Mouse (Mus musculus) thymus, postnatal 25 days (tissue): Measurements from ENCODE around the gene Pcx.

ENCODE experiments used
- DNase-seq: peaks from one replicate; pipeline ENCODE4 v3.0.0; 2022

The Pcx gene

DNA sequence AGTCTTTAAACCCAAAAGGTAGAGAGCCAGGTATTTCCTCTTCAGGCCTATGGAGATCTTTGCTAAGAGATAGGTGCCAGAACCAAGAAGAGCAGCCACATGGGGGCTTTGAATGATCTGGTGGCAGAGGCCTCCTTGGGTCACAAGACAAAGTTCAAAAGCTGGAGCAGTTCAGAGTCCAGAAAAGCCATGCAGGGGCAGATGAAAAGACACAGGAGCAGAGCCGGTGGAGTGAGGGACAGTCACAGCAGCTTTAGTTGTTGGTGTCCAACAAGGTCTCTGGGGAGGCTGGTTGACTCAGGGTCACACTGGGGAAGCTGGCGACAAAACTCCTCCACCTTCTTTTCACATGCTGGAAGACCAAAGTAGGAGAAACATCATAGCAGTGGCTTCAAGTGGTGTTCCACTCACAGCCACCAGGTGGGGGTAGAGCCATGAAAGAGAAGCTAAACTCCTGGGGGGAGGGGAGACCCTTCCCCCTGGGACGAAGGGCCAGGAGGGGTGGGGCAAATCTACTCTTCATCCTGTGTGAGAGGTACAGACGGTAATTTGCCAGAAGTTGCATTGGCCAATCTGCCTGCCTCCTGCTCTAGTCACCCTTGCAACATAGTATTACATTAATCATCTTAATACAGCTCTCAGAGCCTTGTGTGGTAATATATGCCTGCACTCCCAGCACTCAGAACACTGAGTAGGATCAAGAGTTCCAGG is 12.9 kb upstream of the Pcx start:
- peak; percentile 59 for DNase-seq

DNA sequence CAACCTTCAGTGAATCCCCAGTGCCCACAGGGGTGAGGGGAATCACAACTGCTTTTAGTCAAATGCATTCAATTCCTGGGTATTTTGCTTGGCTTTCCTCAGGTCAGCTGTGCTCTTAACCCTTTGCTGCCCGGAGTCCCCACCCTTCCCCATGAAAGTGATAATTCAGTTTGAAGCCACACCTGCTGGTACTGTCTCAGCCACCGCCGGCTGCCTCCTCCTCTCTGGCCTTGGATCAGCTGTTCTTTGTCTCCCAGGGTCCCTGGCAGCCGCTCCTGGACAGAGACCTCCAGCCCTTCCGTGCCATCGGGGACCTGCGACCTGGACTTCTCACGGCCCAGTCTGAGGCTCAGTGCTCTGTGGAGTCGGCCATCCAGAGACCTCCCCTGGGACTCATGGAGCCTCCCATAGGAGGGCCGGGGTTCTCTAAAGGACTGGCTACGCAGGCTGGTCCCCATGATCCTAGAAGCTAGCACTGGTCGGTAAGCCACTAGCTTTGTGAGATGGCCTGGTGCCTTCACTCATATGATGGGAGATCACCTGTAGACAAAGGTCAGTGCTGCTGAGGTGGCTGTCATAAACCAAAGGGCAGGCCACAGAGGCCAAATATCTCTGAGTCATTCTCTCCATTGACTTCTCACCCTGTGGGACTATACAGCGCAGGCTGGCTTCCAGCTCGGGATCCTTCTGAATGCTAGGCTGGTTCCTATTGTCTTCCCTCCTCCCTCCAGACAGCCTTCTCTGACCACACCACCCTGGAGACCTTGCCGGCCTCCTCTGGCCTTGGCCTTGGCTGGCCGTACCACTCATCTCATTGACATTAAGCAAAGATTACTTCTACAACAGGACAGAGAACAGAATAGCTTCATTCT is 12.0 kb upstream of the Pcx start, which contains the start of gene 2010003K11Rik:
Gene 2010003K11Rik (minus strand): TSS at position 522 of the 872 bp plus-strand sequence.
- DNase-seq, result no peak

DNA sequence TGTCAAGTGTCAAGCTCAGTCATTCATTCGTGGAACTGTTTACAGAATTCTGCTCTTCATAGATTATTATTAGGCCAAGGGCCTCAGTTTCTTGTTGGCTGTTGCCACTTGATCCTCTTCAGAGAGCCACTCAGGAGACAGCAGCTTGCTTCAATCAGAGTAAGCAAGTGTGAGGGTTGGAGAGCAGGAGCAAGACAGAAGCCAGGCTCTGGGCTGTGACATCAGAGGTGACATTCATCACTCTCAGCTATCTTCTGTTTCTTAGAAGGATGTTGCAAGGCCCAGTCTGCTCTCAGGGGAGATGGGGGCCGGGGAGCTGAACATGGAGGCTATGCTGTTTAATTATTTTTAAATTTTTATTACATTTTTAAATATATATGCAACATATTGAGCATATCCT is 7.6 kb upstream of the Pcx start:
- no peak for DNase-seq

DNA sequence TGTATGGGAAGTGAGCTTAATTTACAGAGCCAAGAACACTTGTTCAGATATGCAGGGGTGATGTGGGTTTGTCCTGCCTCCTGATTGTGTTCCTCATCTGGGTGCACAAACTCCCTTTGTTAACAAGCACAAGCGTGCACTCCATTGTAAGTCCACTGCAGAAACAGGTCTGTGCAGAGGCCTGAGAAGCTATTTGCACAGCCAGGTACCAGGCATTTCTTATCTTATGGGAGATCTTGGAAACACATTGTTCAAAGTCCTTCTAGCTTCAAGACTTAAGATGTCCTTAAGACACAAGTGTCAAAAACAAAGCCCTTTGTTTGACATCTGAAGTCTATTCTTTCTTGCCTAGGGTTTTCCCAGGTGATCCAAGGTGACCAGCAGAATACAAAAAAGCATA is 5.4 kb upstream of the Pcx start:
- DNase-seq, result no peak

DNA sequence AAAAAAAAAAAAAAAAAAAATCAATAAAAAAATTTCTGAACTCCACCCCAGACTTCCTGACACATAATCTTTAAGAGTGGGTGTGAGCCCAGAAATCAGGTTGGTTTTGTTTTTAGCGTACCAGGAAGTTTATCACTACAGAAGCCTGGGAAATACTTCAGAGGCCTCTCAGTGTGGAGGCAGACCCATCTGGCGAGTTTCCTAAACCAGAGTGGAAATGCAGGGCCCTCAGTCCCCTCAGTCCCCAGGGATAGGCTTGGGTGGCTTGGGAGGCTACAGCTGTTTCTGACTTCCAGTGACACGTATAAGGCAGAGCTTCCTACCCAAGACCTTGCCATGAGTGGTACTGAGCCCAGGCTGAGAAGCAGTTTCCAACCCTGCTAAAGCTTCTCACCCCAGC is 2.5 kb upstream of the Pcx start:
- DNase-seq, result no peak

DNA sequence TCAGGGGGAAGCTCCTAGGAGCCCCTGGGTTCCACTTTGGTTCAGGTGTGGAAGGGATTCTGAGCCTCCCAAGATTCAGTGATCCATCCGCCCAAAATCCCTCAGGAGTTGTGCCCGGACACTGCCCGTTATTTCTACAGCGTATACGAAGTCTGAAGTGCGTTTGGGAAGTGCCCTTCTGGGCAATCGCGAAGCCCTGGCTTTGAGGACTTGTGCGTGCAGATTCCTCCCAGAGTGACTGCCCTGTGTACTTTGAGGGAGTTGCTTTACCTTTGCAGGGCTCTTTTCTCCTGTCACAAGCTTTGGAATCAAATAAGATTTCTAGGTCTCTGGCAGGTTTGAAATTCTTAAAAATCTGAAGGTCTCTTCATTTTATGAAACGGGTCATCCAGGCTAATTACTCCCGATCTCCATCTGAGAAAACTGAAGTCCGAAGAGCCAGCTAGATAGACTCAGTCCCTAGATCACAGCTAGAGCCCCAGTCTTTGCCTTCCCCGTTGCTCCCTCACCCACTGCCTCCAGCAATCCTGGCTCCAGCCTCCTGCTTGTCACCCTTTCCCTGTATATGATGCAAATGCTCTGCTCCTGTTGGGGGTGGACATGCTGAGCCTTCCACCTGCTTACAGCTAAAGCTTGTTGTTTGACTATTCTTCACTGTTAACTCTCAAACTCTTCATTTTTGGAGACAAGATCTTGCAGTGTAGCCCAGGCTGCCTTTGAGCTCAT is 1.0 kb downstream of the Pcx start:
- DNase-seq, result no peak

DNA sequence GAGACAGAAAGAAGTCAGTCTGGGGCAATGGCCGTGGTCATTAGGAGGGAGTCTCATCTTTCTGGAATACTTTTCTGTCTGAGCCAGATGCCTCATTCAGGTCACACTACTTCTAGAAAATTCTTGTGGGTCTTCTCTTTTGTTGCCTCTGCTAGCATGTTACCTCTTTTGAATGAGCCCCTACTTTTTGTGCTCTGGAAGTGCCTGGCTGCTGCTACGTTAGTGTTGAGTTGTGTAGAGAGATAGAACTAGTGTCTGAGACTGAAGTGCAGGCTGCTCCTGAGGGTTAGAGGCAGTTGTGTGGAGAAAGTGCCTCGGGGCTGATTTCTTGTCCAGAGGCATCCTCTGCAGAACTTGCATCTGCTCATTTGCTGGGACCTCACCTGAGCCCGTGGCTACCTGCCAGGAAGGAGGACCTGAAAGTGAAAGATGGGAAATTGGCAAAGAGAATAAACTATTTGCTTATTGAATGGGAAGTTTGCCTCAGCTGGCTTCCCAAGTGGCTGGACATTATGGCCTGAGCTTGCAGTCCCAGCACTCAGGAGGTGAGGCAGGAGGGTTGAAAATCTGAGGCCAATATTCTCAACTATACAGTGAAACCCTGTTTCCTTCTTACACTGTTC is 3.1 kb downstream of the Pcx start:
- no peak for DNase-seq

DNA sequence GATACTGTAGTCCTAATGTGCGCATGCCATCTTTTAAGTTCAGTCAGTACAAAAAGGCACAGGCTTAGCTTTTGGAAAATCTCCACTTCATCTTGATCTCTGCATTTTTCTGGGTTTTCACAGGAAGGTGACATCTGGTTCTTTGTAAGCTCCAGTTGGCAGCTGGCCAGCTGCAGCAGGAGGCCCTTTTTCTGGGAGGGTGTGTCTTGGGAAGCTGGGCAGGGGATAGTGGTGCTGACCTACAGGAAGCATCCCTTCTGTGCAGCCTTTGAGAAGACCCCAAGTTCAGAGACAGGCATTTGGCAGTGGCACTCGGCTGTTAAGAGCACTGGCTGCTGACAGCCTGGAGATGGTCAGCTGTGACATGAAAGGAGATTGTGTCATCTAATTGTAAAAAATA is 5.5 kb downstream of the Pcx start:
- DNase-seq, result no peak

DNA sequence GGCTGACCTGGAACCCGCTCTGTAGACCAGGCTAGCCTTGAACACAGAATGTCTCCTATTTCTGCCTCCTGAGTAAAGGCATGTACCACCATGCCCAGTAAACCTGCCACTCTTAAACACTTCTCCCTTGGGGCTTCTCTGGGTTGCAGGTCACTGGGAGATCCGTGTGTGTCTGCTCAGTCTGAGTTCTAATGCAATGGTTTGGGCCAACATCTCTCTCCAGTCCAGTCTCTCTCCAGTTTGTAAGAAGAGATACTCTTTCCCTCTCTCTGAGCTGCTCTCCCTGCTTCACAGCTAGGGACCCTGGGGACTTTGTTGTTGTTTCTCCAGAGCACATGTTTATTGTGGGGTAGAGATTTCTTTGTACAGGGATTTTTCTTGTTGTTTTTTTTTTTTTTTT is 6.0 kb downstream of the Pcx start:
- DNase-seq, result no peak

DNA sequence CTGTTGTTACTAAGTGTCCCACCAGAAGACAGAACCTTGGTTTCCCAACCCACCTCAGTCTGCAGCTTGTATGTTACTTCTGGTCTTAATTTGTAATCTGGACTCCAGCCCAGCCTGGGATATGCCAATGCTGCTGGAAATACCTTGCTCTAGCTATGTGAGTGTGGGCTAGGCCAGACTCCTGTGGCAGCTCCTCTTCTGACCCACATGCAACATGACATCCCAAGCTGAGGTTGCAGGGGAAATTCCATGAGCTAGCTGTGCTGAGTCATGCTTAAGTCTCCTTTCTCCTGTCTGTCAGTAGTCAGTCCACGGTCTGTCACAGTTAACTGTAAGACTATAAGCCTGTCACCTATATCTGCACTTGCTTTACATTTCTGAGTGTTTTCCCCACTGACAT is 7.2 kb downstream of the Pcx start:
- DNase-seq, result no peak

DNA sequence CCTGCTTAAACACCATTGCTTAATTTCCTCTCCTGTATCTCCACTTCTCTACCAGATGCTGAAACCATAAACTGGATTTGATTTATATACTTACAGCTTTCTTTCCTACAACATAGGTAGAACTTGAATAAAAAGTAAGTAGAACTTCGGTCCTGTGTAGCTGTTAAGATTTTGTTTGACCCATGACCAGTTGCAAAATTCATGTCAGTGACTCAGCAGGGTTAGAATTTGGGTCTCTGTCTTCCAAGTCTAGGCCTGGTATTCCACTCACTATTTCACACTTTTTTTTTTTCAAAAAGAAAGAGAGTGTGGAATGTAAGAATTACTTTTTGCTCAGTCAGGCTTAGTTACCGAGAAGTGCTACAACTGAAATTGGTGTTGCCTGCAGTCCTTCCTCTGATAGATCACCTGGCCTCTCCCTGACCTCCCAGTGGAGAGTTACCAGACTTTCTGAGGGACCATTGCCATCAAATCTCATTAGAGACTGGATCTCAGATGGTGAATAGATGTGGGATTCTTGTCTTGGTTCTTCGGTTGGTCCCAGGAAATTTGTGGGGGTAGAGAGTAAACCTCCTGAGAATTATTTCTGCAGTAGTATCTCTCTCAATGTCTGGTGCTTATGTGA is 11.3 kb downstream of the Pcx start:
- no peak for DNase-seq

DNA sequence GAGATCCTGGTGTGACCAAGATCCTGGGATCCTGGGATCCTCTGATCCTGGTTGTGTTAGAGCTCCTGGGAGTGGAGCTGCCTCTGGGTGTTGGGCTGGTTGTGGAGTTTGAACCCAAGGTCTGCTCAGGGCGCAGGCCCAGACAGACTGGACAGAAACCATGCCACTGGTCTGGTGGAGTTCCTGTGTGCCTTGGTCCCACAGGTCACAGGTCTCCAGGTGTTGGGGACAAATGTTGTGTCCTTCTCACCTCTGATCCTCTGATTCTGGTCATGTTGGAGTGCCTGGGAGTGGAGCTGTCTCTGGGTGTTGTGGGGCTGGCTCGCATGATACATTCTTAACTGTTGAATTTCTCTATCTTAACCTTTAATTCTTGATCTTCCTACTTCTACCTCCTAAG is 24.4 kb downstream of the Pcx start:
- no peak for DNase-seq

DNA sequence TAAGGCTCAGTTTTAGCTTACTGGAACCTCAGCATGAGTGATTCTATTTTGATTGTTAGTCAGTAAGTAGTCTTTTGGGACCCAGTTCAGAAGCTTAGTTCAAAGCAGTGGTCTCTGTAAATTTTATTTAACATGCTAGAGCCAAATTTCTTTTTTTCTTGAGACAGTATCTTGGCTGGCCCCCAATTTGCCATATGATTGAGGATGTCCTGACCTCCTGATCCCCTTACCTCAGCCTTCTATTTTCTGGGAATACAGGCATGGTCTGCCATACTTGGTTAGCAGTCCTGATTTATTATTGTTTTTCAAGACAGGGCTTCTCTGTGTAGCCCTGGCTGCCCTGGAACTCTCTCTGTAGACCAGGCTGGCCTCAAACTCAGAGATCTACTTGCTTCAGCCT is 25.6 kb downstream of the Pcx start:
- no peak for DNase-seq

DNA sequence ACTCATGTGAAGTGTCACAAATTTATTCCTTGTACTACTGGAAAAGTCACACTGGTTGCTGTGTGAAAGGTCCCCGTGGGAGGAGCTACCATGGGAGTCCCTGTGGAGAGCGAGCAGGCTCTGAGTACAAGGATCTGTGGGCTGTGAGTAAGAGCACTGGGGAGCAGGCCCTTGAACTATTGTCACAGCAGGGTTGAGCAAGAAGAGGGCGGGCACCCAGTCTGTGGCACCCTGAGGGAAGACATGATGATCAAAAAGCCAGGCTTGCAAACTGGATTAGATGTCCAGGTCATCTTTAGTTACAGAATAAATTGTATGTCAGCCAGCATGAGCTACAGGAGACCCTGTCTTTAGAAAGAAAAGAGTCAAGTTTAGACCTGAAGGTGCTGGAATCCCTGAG is 26.3 kb downstream of the Pcx start:
- no peak for DNase-seq

DNA sequence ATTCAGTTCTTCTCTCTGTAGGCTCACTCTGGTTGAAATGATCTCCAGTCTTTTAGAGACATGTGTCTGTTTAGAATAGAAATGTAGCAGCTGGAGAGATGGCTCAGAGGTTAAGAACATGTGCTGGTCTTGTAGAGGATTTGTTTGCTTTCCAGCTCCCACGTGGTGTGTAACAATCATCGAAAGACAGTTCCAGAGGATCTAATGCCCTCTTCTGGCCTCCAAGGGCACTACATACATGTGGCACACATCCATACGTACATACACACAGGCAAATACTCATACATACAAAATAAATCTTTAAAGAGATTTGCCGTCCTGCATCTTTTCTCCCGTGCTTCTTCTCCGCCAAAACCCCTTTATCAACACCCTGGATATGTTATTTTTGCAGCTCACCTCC is 30.0 kb downstream of the Pcx start:
- no peak for DNase-seq

DNA sequence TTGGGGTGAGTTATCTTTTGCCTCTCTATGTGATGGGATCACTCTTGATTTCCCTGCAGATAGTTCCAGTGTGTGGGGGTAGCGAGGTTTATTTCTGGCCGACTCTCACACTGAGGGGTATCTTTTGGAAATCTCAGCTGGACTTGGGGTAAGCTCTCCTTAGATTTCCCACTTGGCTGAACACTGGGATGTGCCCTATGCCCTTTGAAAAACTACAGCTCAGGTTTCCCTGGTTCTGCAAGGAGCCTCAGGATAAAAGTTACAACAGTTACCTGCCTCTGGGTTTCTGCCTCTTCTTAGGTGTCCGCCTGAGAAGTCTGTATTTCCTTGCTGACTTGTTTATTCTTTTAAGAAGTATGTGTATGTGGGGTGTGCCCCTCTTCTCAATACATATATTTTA is 30.7 kb downstream of the Pcx start:
- DNase-seq, result no peak

DNA sequence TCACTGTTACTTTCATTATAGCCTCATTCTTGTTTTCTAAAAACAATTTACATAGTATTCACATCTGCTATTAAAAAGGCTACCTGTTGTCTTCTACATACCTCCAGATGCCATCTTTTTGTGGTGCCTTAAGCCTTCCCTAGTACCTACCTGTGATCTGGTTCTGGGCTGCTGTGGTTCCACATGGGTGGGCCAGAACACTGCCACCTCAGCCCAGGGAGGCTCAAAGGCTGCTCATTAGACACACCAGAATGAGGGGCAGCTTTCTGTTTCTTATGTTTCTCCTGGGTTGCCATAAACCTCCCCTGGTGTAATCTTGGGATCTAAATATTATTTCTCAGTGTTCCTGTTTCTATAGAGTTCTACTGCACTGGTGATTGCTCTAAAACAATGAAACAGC is 31.8 kb downstream of the Pcx start:
- DNase-seq, result no peak

DNA sequence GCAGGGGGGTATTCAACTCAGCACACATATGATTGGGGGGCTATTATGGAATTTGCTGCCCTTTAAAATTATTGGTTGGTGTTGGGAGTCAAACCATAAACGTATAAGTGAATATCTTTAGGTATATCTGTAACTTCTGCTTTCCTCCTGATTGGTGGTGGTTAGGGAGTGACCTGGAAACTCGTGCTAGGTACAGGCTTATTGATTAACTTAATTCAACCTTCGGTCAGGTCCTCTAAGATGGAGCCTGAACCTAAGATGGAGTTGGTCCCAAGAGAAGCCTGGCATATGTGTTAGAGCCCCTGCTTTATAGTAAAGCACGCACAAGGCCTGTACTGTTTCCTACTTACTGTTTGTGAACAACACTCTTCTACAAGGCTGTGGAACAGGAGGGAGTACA is 34.8 kb downstream of the Pcx start:
- DNase-seq, result no peak

DNA sequence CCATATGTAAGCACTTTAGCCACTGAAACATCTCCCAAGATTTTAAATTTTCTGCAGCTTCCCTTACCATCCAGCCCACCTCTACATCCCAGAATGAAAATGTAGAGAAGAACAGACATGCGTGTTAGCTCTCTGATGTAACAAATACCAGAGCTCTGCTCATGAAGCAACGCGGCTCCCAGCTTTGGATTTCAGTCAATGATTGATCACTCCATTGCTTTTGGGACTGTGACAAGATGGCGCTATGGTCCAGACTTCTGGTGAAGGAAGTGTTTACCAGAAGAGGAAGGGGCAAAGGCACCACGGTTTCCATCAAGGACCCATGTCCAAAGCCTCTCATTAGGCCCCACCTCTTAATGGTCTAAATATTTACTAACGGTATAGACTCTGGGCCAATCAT is 35.6 kb downstream of the Pcx start:
- DNase-seq, result no peak

DNA sequence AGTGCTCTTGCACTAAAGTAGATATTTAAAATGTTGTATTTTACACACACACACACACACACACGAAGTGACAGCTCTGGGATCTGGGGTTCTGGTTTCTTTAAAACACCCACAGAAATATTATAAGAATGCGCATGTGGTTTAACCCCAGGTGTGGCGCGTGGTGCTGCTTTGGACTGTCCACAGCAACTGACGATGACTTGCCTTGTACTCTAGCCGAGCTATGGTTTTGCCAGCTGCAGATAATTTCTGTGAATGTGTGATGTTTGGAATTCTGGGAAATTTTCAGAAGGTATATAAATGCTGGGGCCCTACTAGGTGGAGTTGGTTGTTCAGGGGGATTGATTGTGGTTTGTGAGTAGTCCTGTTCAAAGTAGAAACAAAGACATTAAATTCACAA is 37.5 kb downstream of the Pcx start:
- DNase-seq, result no peak

DNA sequence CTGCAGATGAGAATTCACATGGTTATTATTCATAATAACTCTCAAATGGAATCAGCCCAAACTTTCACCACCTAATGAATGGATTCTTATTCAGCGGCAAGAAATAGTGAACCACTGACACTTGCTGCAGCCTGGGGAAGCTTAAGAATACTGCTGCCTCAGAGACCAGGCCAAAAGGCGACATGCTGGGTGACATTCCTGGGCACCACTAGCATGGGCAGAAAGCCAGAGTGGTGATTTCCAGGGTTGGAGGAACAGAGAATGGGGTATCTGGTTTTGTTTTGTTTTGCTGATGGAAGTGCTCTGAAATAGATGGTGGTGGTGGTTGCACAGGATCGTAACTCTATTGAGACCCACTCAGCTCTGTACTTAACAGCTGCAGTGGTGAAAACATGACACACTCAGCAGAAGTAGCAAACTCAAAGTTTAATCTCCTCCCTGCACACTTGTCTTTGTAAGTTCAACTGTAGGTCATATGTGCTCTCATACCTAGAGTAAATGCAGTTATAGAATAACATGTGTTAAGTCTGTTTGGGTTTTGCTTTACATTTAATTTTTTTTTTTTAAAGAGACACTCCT is 38.1 kb downstream of the Pcx start:
- no peak for DNase-seq

DNA sequence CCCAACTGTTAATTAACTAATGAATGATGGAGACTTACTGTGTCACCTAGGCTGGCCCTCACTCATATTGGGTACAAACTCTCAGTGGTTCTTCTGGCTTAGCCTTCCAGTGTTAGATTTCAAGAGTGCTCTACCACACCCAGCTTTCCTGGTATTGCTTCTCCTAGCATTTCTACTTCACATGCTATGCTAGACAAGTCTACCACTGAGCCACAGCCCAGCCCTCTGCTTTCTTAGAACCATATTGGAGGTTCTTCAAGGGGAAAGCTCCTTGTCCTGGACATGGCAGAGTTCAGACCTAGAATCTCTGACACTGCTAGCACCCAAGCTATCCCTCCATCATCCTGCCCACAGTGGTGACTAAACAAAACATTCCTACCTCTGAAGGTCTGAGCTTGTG is 44.0 kb downstream of the Pcx start:
- no peak for DNase-seq

DNA sequence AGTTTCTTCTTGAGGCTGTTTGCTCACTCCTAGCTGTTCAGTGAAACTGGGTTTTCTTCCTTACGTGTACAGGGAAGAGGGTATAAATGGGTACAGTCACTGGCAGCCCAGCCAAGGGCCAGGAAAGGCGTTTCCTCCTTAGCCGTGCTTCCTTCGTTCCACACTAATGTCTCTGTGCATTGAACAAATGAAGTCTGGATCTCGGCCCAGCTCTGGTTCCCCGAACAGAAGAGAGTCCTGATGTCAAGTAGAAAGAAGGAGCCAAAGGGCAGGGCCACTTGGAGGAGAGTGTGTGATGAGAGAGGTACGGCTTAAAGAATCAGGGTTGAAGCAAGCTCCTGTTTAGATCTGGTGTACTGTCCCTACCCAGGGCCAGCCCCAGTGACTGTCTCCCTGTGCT is 44.8 kb downstream of the Pcx start:
- DNase-seq, result no peak
